Mouse (Mus musculus) MEL (cell line): ENCODE data around the gene Ctsf. TPM values are rescaled to one million over a fixed set of nuclear protein-coding genes. Genes with fewer than 3 reads are reported as not detected.

ENCODE experiments used
- DNase-seq: peaks from one replicate; pipeline ENCODE4 v3.0.0; 2011; ENCODE audit warnings: low read depth, low spot score
- H3K27ac ChIP-seq: 2 replicates; pipeline ENCODE4 v1.5.1; 2012; ENCODE audit warnings: low read depth, mild to moderate bottlenecking, control low read depth, low read length, moderate library complexity; ENCODE audit not compliant: control insufficient read depth
- H3K27me3 ChIP-seq, 2 experiments: fragments of 150-350 bp in 1 of 2; sonication (generic) in 1 of 2; 2 replicates each; pipeline ENCODE4 v1.6.1; 2012; ENCODE audit warnings: low read length in 2 of 2, mild to moderate bottlenecking in 2 of 2, improper control_type of control experiment in 1 of 2, moderate library complexity in 1 of 2; ENCODE audit not compliant: insufficient read depth in 2 of 2, control insufficient read depth in 1 of 2
- H3K36me3 ChIP-seq, 2 experiments: 2 replicates each; pipeline ENCODE4 v1.6.1; 2012 to 2014; ENCODE audit warnings: low read length in 2 of 2, improper control_type of control experiment in 1 of 2, inconsistent platforms in 1 of 2, mild to moderate bottlenecking in 1 of 2; ENCODE audit not compliant: insufficient read depth in 2 of 2, control insufficient read depth in 1 of 2
- H3K4me1 ChIP-seq, 2 experiments: fragments of 150-350 bp in 1 of 2; sonication (generic) in 1 of 2; 2 replicates each; pipeline ENCODE4 v1.6.1; 2012; ENCODE audit warnings: low read length in 2 of 2, improper control_type of control experiment in 1 of 2, mild to moderate bottlenecking in 1 of 2; ENCODE audit not compliant: insufficient read depth in 2 of 2, control insufficient read depth in 1 of 2
- H3K4me3 ChIP-seq, 2 experiments: fragments of 150-350 bp in 1 of 2; sonication (generic) in 1 of 2; 2 replicates each; pipeline ENCODE4 v1.5.1; 2012; ENCODE audit warnings: low read depth in 2 of 2, low read length in 2 of 2, mild to moderate bottlenecking in 2 of 2, moderate library complexity in 2 of 2, control low read depth in 1 of 2, improper control_type of control experiment in 1 of 2; ENCODE audit not compliant: control insufficient read depth in 1 of 2, insufficient read depth in 1 of 2
- H3K79me2 ChIP-seq: 2 replicates; pipeline ENCODE4 v1.6.1; 2012; ENCODE audit warnings: mild to moderate bottlenecking, low read length, moderate library complexity; ENCODE audit not compliant: control insufficient read depth, poor library complexity, insufficient read depth
- H3K9ac ChIP-seq: 2 replicates; pipeline ENCODE4 v1.6.1; 2012; ENCODE audit warnings: low read depth, mild to moderate bottlenecking, control low read depth, low read length, moderate library complexity; ENCODE audit not compliant: control insufficient read depth, poor library complexity, severe bottlenecking
- H3K9me3 ChIP-seq: fragments of 150-350 bp; sonication (generic); replicated peaks from 2 replicates; pipeline ENCODE4 v1.6.1; 2012; ENCODE audit warnings: mild to moderate bottlenecking, low read length, improper control_type of control experiment, moderate library complexity; ENCODE audit not compliant: insufficient read depth
- BHLHE40 ChIP-seq: IDR thresholded peaks from 2 replicates; pipeline ENCODE4 v1.6.1; 2012; ENCODE audit warnings: low read depth, mild to moderate bottlenecking, inconsistent platforms, low read length, improper control_type of control experiment, borderline replicate concordance
- E2F4 ChIP-seq: IDR thresholded peaks from 2 replicates; pipeline ENCODE4 v1.6.1; 2011; ENCODE audit warnings: low read depth, low read length, improper control_type of control experiment, borderline replicate concordance
- ELF1 ChIP-seq: IDR thresholded peaks from 2 replicates; pipeline ENCODE4 v1.6.1; 2014; ENCODE audit warnings: low read depth, mild to moderate bottlenecking, inconsistent platforms, low read length, improper control_type of control experiment, moderate library complexity
- HCFC1 ChIP-seq: IDR thresholded peaks from 2 replicates; pipeline ENCODE4 v1.6.1; 2012; ENCODE audit warnings: low read depth, mild to moderate bottlenecking, inconsistent platforms, low read length, improper control_type of control experiment, moderate library complexity
- KAT2A ChIP-seq: conservative IDR thresholded peaks from 2 replicates; pipeline ENCODE4 v1.6.1; 2012; ENCODE audit warnings: low read depth, low read length, improper control_type of control experiment, inconsistent platforms
- MAFK ChIP-seq: IDR thresholded peaks from 2 replicates; pipeline ENCODE4 v1.6.1; 2011; ENCODE audit warnings: low read depth, mild to moderate bottlenecking, low read length, improper control_type of control experiment, borderline replicate concordance
- MAX ChIP-seq: IDR thresholded peaks from 2 replicates; pipeline ENCODE4 v1.6.1; 2011; ENCODE audit warnings: low read length, improper control_type of control experiment
- MXI1 ChIP-seq: IDR thresholded peaks from 2 replicates; pipeline ENCODE4 v1.6.1; 2011; ENCODE audit warnings: mild to moderate bottlenecking, low read depth, low read length, improper control_type of control experiment
- MYC ChIP-seq: IDR thresholded peaks from 2 replicates; pipeline ENCODE4 v1.6.1; 2011; ENCODE audit warnings: low read depth, mild to moderate bottlenecking, low read length, improper control_type of control experiment, moderate library complexity
- NELFE ChIP-seq: IDR thresholded peaks from 2 replicates; pipeline ENCODE4 v1.6.1; 2011; ENCODE audit warnings: low read depth, low read length, improper control_type of control experiment
- NRF1 ChIP-seq: IDR thresholded peaks from 2 replicates; pipeline ENCODE4 v1.6.1; 2014; ENCODE audit warnings: low read depth, mild to moderate bottlenecking, inconsistent platforms, low read length, improper control_type of control experiment, moderate library complexity; ENCODE audit not compliant: poor library complexity, insufficient read depth, severe bottlenecking
- POLR2A ChIP-seq, 2 experiments: IDR thresholded peaks; 2 replicates each; pipeline ENCODE4 v1.6.1; 2011 to 2012; ENCODE audit warnings: low read length in 2 of 2, mild to moderate bottlenecking in 2 of 2, control low read depth in 1 of 2, improper control_type of control experiment in 1 of 2, low read depth in 1 of 2, moderate library complexity in 1 of 2; ENCODE audit not compliant: control insufficient read depth in 1 of 2, insufficient read depth in 1 of 2, poor library complexity in 1 of 2
- RCOR1 ChIP-seq: IDR thresholded peaks from 2 replicates; pipeline ENCODE4 v1.6.1; 2012; ENCODE audit warnings: low read depth, mild to moderate bottlenecking, inconsistent platforms, low read length, improper control_type of control experiment
- SIN3A ChIP-seq: IDR thresholded peaks from 2 replicates; pipeline ENCODE4 v1.6.1; 2012; ENCODE audit warnings: low read length, improper control_type of control experiment, inconsistent platforms
- TAL1 ChIP-seq: IDR thresholded peaks from 2 replicates; pipeline ENCODE4 v1.6.1; 2012; ENCODE audit warnings: mild to moderate bottlenecking, inconsistent platforms, low read length, moderate library complexity, mixed read lengths
- TBP ChIP-seq: IDR thresholded peaks from 2 replicates; pipeline ENCODE4 v1.8.0; 2011; ENCODE audit warnings: low read depth, low read length, improper control_type of control experiment
- UBTF ChIP-seq: IDR thresholded peaks from 2 replicates; pipeline ENCODE4 v1.6.1; 2012; ENCODE audit warnings: low read depth, mild to moderate bottlenecking, inconsistent platforms, low read length, improper control_type of control experiment, moderate library complexity, borderline replicate concordance; ENCODE audit not compliant: insufficient read depth
- ZC3H11A ChIP-seq: IDR thresholded peaks from 2 replicates; pipeline ENCODE4 v1.6.1; 2012; ENCODE audit warnings: low read depth, mild to moderate bottlenecking, inconsistent platforms, low read length, improper control_type of control experiment
- ZMIZ1 ChIP-seq: IDR thresholded peaks from 2 replicates; pipeline ENCODE4 v1.6.1; 2012; ENCODE audit warnings: low read depth, mild to moderate bottlenecking, inconsistent platforms, low read length, improper control_type of control experiment, moderate library complexity
- polyA plus RNA-seq, 2 experiments: library from polyadenylated mRNA; stranded (reverse) in 1 of 2; unstranded in 1 of 2; fragments of >175 nt in 1 of 2; fragments of >200 nt in 1 of 2; gene quantifications; 2 replicates each; pipeline versions ENCODE4 v1.2.1 to v1.2.4; 2012; ENCODE audit warnings: low replicate concordance in 2 of 2, low read depth in 1 of 2; ENCODE audit not compliant: insufficient read length in 2 of 2, insufficient read depth in 1 of 2, missing spikeins in 1 of 2
- total RNA-seq: library from RNA; depleted of rRNA; stranded (reverse); fragments of 300-350 nt; gene quantifications from 2 replicates; pipeline ENCODE4 v1.2.3, GENCODE M21; 2012

The Ctsf gene
- total and polyA plus RNA-seq, 3 experiments: not detected

DNA sequence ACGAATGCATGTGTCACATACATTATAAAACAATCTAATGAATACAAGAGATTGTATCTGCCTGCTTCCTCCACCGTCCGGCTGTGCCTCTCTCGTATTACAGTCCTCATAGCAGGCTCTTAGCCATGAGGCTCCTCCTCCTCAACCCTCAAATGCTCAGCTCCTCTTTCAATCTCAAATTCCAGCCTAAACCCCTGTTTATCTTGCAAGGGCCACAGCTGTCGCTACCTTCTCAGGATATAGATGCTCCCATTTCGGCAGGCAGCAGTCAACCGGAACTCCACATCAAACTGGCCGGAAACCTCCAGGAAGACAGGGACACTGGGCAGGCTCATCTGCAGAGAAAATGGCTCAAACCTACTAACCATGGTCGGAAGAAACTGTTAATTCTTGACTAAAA is 44.0 kb downstream of the Ctsf start:
- Histone ChIP-seq H3K4me3 (no peak overlapping the region), H3K79me2 (no peaks in the 10 kb centered on the region), H3K9ac (no peak overlapping the region), H3K27me3 (no peaks in the 10 kb centered on the region), H3K9me3 (no peaks in the 10 kb centered on the region), H3K36me3 (no peaks in the 10 kb centered on the region), H3K27ac (no peak overlapping the region), H3K4me1 (no peaks in the 10 kb centered on the region)
- DNase-seq: no peak
- TF ChIP-seq BHLHE40 (no peak), ZC3H11A (no peak), MYC (no peak), ZMIZ1 (no peak)

- H3K27ac ChIP-seq: no peak overlapping the region
- no peaks in the 10 kb centered on the region for H3K36me3 ChIP-seq
- no peak overlapping the region for H3K4me3 ChIP-seq
- no peak for DNase-seq
- H3K79me2 ChIP-seq: no peaks in the 10 kb centered on the region
- no peaks in the 10 kb centered on the region for H3K9me3 ChIP-seq
- TF ChIP-seq MAX (no peak), NRF1 (no peak), TBP (no peak), KAT2A (no peak), MAFK (no peak), UBTF (no peak), TAL1 (no peak), MXI1 (no peak)
- H3K27me3 ChIP-seq: no peaks in the 10 kb centered on the region
- H3K9ac ChIP-seq: no peak overlapping the region
- no peaks in the 10 kb centered on the region for H3K4me1 ChIP-seq
Observed at GRCm38 (mm10) chr19:4899888-4900287, 45.0 kb downstream of the Ctsf start.

- Histone ChIP-seq H3K9ac (peak within 1 kb of the TSS; percentile 62), H3K9me3 (no peaks in the 10 kb centered on the region), H3K4me1 (no peaks in the 10 kb centered on the region), H3K79me2 (no peaks in the 10 kb centered on the region), H3K4me3 (peak within 1 kb of the TSS; percentile 78 to 81), H3K36me3 (no peaks in the 10 kb centered on the region), H3K27ac (no peak within 1 kb of the TSS), H3K27me3 (no peaks in the 10 kb centered on the region)
- DNase-seq: peak; percentile 76
- TF ChIP-seq RCOR1 (0 out of 2 replicates have a peak, but pooled peaks have one; percentile 12), KAT2A (no peak; the same call in 1 of the 2 replicates), NELFE (peak; percentile 24; the same call in 1 of the 2 replicates), MXI1 (peak; percentile 50; the same call in 1 of the 2 replicates), E2F4 (no peak), HCFC1 (peak; percentile 83), SIN3A (peak; percentile 90), ELF1 (peak; percentile 55; the same call in 1 of the 2 replicates), POLR2A (IDR thresholded peaks at IDR 0.05; ENCODE audit: control insufficient read depth in 1 of 2, insufficient read depth in 1 of 2, low read depth in 1 of 2, low read length in 2 of 2, poor library complexity in 1 of 2) (0 out of 4 replicates have a peak, but pooled peaks of 1 of the 2 experiments have one; percentile 23)
Observed at GRCm38 (mm10) chr19:4905979-4906794, 51.3 kb downstream of the Ctsf start, which contains the start of gene Bbs1. Gene Bbs1 (minus strand): TSS chr19:4906628.
